Mouse (Mus musculus): Measurements from ENCODE around the gene Slc25a10. TPM values are rescaled to one million over a fixed set of nuclear protein-coding genes. Genes with fewer than 3 reads are reported as not detected.

Slc25a10 gene
- polyA plus RNA-seq (2015; fragmentation: Nextera tagmentation; extraction: Ambion mirVana) = 73.9 and 75.8 TPM in 2 replicates

DNA sequence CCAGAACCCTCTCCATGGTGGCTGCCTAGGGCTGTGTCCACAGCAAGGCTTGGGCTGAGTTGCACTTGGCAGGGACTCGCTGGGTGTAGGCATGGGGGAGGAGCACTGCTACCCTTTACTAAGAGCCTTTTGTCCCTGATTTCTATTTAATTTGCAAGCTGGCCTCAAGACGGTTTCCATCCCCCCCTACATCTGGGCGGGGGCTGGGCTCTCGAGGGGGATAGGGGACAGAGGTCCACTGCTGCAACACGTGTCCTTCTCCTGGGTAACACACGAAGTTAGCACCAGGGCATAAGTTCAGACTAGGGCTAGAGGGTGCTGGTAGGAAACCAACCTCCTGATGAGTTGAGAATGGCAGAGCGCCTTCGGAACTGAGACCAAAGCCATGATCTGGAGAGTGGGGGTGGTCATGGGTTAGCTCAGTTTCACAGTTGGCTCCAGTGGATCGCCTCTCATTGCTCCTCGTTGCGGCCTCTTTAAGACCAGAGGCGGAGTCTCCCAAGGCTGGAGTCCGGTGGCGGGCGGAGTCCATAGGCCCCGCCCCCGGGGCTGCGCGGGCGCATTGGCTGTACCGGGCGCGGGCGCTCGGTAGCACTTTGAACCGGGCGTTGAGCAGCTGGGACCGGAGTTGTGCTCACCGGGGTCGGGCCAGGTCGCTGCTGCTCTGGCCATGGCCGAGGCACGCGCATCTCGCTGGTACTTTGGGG lies at the start of gene Slc25a10:
Gene Slc25a10 (plus strand): TSS at position 524 of the 707 bp plus-strand sequence.
- WGBS = under 1% methylated on average over 35 of the region's 35 CpGs
- H3K4me2 ChIP-seq (ENCODE audit: low read depth, low read length) = peak within 1 kb of the TSS; percentile 89
- peak; percentile 91 for ATAC-seq (ENCODE audit: insufficient read depth, low FRiP score)
- no peaks in the 10 kb centered on the region for H3K9me3 ChIP-seq (replicated peaks; ENCODE audit: control insufficient read depth, low read length)
- peak within 1 kb of the TSS; percentile 89 for H3K27ac ChIP-seq (ENCODE audit: low read length)
- peak within 1 kb of the TSS; percentile 96 for H3K4me3 ChIP-seq (replicated peaks; ENCODE audit: low read length)
- H3K27me3 ChIP-seq (ENCODE audit: control insufficient read depth, insufficient read depth, low read length) = no peaks in the 10 kb centered on the region
- H3K36me3 ChIP-seq (ENCODE audit: control insufficient read depth, insufficient read depth, low read length) = peaks cover 19% of the 10 kb centered on the region
- H3K9ac ChIP-seq (ENCODE audit: low read length) = peak within 1 kb of the TSS; percentile 88
- peaks cover 27% of the 10 kb centered on the region for H3K4me1 ChIP-seq (ENCODE audit: control insufficient read depth, insufficient read depth, low read length)

GRCm38 (mm10) chr11:120442344-120442743 lies 49.3 kb upstream of the Slc25a10 start, which contains the start of gene Tspan10:
Gene Tspan10 (plus strand): TSS chr11:120442644.
- Histone ChIP-seq H3K27ac (ENCODE audit: low read length) (no peak within 1 kb of the TSS), H3K9me3 (replicated peaks; ENCODE audit: control insufficient read depth, low read length) (no peaks in the 10 kb centered on the region), H3K36me3 (ENCODE audit: control insufficient read depth, insufficient read depth, low read length) (no peaks in the 10 kb centered on the region), H3K27me3 (ENCODE audit: control insufficient read depth, insufficient read depth, low read length) (no peaks in the 10 kb centered on the region), H3K4me3 (replicated peaks; ENCODE audit: low read length) (no peak within 1 kb of the TSS), H3K4me2 (ENCODE audit: low read depth, low read length) (no peak within 1 kb of the TSS), H3K4me1 (ENCODE audit: control insufficient read depth, insufficient read depth, low read length) (no peaks in the 10 kb centered on the region), H3K9ac (ENCODE audit: low read length) (no peak within 1 kb of the TSS)
- ATAC-seq (ENCODE audit: insufficient read depth, low FRiP score) = no peak
- 87% methylated on average over 3 of the region's 3 CpGs for WGBS

GRCm38 (mm10) chr11:120442765-120443280 lies 48.8 kb upstream of the Slc25a10 start:
- no peaks in the 10 kb centered on the region for H3K4me1 ChIP-seq (ENCODE audit: control insufficient read depth, insufficient read depth, low read length)
- no peak for ATAC-seq (ENCODE audit: insufficient read depth, low FRiP score)
- no peaks in the 10 kb centered on the region for H3K27me3 ChIP-seq (ENCODE audit: control insufficient read depth, insufficient read depth, low read length)
- H3K27ac ChIP-seq (ENCODE audit: low read length) = no peak overlapping the region
- H3K9me3 ChIP-seq (replicated peaks; ENCODE audit: control insufficient read depth, low read length) = no peaks in the 10 kb centered on the region
- H3K4me3 ChIP-seq (replicated peaks; ENCODE audit: low read length) = no peak overlapping the region
- no peaks in the 10 kb centered on the region for H3K36me3 ChIP-seq (ENCODE audit: control insufficient read depth, insufficient read depth, low read length)
- 84% methylated on average over 3 of the region's 3 CpGs for WGBS
- H3K4me2 ChIP-seq (ENCODE audit: low read depth, low read length) = no peak overlapping the region
- no peak overlapping the region for H3K9ac ChIP-seq (ENCODE audit: low read length)

DNA sequence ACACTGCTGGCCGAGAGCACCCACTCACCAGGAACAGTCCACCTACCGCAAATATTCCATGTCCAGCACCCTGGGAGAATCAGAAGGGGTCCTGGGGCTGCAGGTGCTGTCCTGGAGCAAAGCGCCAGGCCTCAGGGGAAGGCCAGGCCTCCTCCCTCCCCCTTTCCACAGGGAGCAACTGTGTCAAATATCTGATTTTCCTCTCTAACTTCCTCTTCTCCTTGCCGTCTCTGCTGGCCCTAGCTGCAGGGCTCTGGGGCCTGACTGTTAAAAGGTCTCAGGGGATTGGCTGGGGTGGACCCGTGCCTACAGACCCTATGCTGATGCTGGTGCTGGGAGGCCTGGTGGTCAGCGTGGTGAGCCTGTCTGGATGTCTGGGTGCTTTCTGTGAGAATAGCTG lies 47.5 kb upstream of the Slc25a10 start:
- H3K27me3 ChIP-seq (ENCODE audit: control insufficient read depth, insufficient read depth, low read length) = no peaks in the 10 kb centered on the region
- H3K9me3 ChIP-seq (replicated peaks; ENCODE audit: control insufficient read depth, low read length) = no peaks in the 10 kb centered on the region
- H3K27ac ChIP-seq (ENCODE audit: low read length) = no peak overlapping the region
- H3K36me3 ChIP-seq (ENCODE audit: control insufficient read depth, insufficient read depth, low read length) = no peaks in the 10 kb centered on the region
- no peak for ATAC-seq (ENCODE audit: insufficient read depth, low FRiP score)
- 74% methylated on average over 6 of the region's 6 CpGs for WGBS
- no peak overlapping the region for H3K9ac ChIP-seq (ENCODE audit: low read length)
- no peak overlapping the region for H3K4me2 ChIP-seq (ENCODE audit: low read depth, low read length)
- no peak overlapping the region for H3K4me3 ChIP-seq (replicated peaks; ENCODE audit: low read length)
- H3K4me1 ChIP-seq (ENCODE audit: control insufficient read depth, insufficient read depth, low read length) = no peaks in the 10 kb centered on the region

- Histone ChIP-seq H3K9ac (ENCODE audit: low read length) (no peak overlapping the region), H3K36me3 (ENCODE audit: control insufficient read depth, insufficient read depth, low read length) (no peaks in the 10 kb centered on the region), H3K27ac (ENCODE audit: low read length) (no peak overlapping the region), H3K9me3 (replicated peaks; ENCODE audit: control insufficient read depth, low read length) (no peaks in the 10 kb centered on the region), H3K4me2 (ENCODE audit: low read depth, low read length) (no peak overlapping the region), H3K27me3 (ENCODE audit: control insufficient read depth, insufficient read depth, low read length) (no peaks in the 10 kb centered on the region), H3K4me3 (replicated peaks; ENCODE audit: low read length) (no peak overlapping the region), H3K4me1 (ENCODE audit: control insufficient read depth, insufficient read depth, low read length) (no peaks in the 10 kb centered on the region)
- WGBS = 49% methylated on average over 3 of the region's 3 CpGs
- ATAC-seq (ENCODE audit: insufficient read depth, low FRiP score) = no peak
Measured at GRCm38 (mm10) chr11:120445475-120445874, 46.2 kb upstream of the Slc25a10 start.

- Histone ChIP-seq H3K9ac (ENCODE audit: low read length) (no peak overlapping the region), H3K4me1 (ENCODE audit: control insufficient read depth, insufficient read depth, low read length) (no peaks in the 10 kb centered on the region), H3K4me3 (replicated peaks; ENCODE audit: low read length) (no peak overlapping the region), H3K36me3 (ENCODE audit: control insufficient read depth, insufficient read depth, low read length) (no peaks in the 10 kb centered on the region), H3K4me2 (ENCODE audit: low read depth, low read length) (no peak overlapping the region), H3K9me3 (replicated peaks; ENCODE audit: control insufficient read depth, low read length) (no peaks in the 10 kb centered on the region), H3K27ac (ENCODE audit: low read length) (no peak overlapping the region), H3K27me3 (ENCODE audit: control insufficient read depth, insufficient read depth, low read length) (no peaks in the 10 kb centered on the region)
- no peak for ATAC-seq (ENCODE audit: insufficient read depth, low FRiP score)
- 68% methylated on average over 7 of the region's 7 CpGs for WGBS
Measured at GRCm38 (mm10) chr11:120447179-120447578, 44.5 kb upstream of the Slc25a10 start.

- Histone ChIP-seq H3K27me3 (ENCODE audit: control insufficient read depth, insufficient read depth, low read length) (no peaks in the 10 kb centered on the region), H3K9me3 (replicated peaks; ENCODE audit: control insufficient read depth, low read length) (no peaks in the 10 kb centered on the region), H3K27ac (ENCODE audit: low read length) (no peak overlapping the region), H3K4me3 (replicated peaks; ENCODE audit: low read length) (no peak overlapping the region), H3K4me1 (ENCODE audit: control insufficient read depth, insufficient read depth, low read length) (peaks cover 6% of the 10 kb centered on the region; the same call in 1 of the 2 replicates), H3K9ac (ENCODE audit: low read length) (no peak overlapping the region), H3K4me2 (ENCODE audit: low read depth, low read length) (no peak overlapping the region), H3K36me3 (ENCODE audit: control insufficient read depth, insufficient read depth, low read length) (no peaks in the 10 kb centered on the region)
- WGBS = 76% methylated on average over 3 of the region's 3 CpGs
- ATAC-seq (ENCODE audit: insufficient read depth, low FRiP score) = no peak
Measured at GRCm38 (mm10) chr11:120452246-120452645, 39.4 kb upstream of the Slc25a10 start.

DNA sequence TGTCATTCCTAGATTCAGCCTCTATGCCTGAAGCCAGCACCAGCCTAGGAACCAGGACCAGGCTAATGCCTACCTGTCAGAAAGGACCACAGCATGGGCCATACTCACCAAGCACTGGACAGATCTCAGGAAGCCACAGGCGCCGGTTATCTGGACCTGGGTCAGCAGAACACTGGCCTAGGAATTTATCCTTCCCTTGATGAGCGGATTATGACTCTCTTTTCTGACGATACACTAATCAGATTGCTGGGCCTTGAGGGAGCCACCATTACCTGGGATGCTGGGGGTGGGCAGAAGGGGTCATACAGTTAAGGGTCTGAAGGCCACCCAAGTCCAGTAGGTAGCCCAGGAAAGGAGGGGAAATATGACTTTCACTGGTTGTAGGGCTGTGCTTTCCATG lies 38.3 kb upstream of the Slc25a10 start, which contains the start of gene Pde6g:
Gene Pde6g (minus strand): TSS at position 195 of the 400 bp plus-strand sequence.
- Histone ChIP-seq H3K27me3 (ENCODE audit: control insufficient read depth, insufficient read depth, low read length) (no peaks in the 10 kb centered on the region), H3K9me3 (replicated peaks; ENCODE audit: control insufficient read depth, low read length) (no peaks in the 10 kb centered on the region), H3K4me2 (ENCODE audit: low read depth, low read length) (no peak within 1 kb of the TSS), H3K27ac (ENCODE audit: low read length) (no peak within 1 kb of the TSS), H3K9ac (ENCODE audit: low read length) (peak within 1 kb of the TSS; percentile 16; the same call in 1 of the 2 replicates), H3K4me3 (replicated peaks; ENCODE audit: low read length) (no peak within 1 kb of the TSS), H3K4me1 (ENCODE audit: control insufficient read depth, insufficient read depth, low read length) (peaks cover 8% of the 10 kb centered on the region; the same call in 1 of the 2 replicates), H3K36me3 (ENCODE audit: control insufficient read depth, insufficient read depth, low read length) (no peaks in the 10 kb centered on the region)
- WGBS = 91% methylated on average over 4 of the region's 4 CpGs
- no peak for ATAC-seq (ENCODE audit: insufficient read depth, low FRiP score)

- Histone ChIP-seq H3K4me1 (ENCODE audit: control insufficient read depth, insufficient read depth, low read length) (peaks cover 11% of the 10 kb centered on the region; the same call in 1 of the 2 replicates), H3K27ac (ENCODE audit: low read length) (no peak overlapping the region), H3K9ac (ENCODE audit: low read length) (no peak overlapping the region), H3K9me3 (replicated peaks; ENCODE audit: control insufficient read depth, low read length) (no peaks in the 10 kb centered on the region), H3K36me3 (ENCODE audit: control insufficient read depth, insufficient read depth, low read length) (no peaks in the 10 kb centered on the region), H3K4me3 (replicated peaks; ENCODE audit: low read length) (no peak overlapping the region), H3K4me2 (ENCODE audit: low read depth, low read length) (no peak overlapping the region), H3K27me3 (ENCODE audit: control insufficient read depth, insufficient read depth, low read length) (no peaks in the 10 kb centered on the region)
- no peak for ATAC-seq (ENCODE audit: insufficient read depth, low FRiP score)
- WGBS = 92% methylated on average over 4 of the region's 4 CpGs
Measured at GRCm38 (mm10) chr11:120454965-120455364, 36.7 kb upstream of the Slc25a10 start.

Data from stomach, embryonic 16.5 days (tissue).